Mouse (Mus musculus) left cerebral cortex, adult 8-10 months (tissue): ENCODE measurements around the gene Chga. TPM values are rescaled to one million over a fixed set of nuclear protein-coding genes. Genes with fewer than 3 reads are reported as not detected.

ENCODE experiments used
- DNase-seq, 2 experiments: peaks; one replicate each; pipeline ENCODE4 v3.0.0; 2022; ENCODE audit warnings: low spot score in 2 of 2
- total RNA-seq, 4 experiments: library from RNA; stranded (reverse); gene quantifications; 2 replicates each; pipeline ENCODE4 v1.2.4; 2022

Chga gene
- 100 to 1,000 TPM; 151 to 178 (median 173) TPM for total RNA-seq

DNA sequence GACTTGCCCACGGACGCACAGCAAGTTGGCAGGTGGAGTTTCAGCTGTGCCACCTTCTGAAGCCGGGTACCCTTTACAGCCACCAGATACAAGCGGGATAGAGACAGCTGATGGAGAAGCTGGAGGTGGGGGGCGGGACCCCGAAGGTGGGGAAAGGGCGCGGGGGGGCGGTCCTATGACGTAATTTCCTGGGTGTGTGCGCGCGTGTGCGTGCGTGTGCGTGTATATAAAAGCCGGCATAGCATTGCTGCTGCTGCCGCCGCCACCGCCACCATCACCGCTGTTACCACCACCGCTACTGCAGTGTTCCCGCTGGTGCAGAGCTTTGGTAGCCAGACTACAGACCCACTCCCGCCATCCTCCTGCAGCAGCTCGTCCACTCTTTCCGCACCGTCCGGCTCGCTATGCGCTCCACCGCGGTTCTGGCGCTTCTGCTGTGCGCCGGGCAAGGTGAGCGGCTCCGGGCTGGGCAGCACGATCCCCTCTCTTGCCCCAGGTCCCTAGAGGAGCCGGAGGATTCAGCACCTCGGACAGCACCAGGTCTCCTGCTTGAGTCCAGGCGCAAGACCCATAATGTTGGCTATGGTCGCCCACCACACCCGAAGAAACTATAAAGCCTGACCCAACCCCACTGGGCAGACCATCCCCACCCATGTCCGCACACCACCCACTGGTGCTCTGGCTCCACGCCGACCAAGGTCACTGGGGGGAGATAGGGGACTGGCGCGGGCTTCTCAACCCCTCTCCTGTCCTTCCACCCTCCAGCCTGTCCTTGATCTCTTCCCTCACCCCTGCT, at the start of gene Chga:
Gene Chga, plus strand, starts transcription at position 249 of the 796 bp plus-strand sequence.
- DNase-seq: peak; percentile 74 to 75

DNA sequence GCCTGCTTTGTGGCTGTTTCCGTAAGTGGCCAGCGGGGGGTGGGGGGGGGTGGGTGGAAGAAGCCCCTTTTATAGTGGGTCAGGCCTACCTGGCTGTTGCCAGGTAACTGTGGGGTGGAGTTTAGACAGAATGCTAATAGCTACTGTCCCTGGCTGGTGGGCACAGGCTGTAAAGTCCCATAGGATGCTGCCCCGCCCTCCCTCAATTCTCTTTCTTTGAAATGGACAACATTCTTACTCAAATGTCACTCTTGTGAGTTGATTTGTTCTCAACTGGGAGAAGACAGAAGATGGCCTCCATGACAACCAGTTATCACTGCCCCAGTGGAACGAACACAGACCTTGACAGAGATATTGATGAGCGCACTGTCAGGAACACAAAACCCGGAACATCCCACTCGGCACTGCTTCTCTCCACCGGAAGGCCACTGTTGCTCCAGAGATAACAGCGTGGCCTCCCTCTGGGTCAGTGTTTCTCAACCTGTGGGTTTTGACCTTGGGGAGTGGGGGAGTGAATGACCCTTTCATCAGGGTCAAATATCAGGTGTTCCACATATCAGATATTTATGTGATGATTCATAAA, 49.5 kb upstream of the Chga start:
- no peak for DNase-seq

DNA sequence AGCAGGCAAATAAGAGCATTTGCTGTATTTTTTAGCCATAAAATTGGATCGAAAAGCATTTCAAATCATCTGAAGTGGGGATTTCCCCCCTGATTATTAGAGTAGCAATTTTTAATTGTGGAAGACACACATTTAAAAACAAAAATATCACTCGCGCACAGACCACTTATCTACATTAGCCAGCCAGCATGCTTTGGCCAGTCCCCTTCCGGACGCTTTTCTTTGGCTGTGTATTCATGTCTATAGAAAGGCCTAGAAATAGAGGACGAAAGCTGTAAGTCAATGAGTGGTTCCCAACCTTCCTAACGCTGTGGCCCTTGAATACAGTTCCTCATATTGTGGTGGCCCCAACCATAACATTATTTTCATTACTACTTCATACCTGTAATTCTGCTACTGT, 48.8 kb upstream of the Chga start:
- no peak for DNase-seq

DNA sequence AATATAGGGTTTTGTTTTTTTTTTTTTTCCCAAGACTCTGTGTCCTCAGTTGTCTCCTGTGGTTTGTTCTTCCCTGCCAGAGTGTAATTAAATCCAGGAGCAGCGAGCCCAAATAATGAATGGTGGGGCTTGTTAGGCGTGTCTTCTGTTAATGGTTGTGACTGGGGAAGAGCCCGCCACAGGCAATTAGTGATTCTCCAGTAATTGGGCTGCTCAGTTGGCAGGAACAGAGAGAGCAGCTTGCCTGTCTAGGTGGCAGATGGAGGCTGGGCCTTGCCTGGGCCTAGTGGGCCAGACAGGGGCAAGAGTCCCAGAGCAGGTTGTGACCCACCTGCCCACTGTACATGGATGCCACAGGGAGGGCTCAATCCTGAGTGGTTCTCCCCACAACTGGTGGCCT, 43.4 kb upstream of the Chga start:
- DNase-seq: peak in 1 of 2 experiments; percentile 41

DNA sequence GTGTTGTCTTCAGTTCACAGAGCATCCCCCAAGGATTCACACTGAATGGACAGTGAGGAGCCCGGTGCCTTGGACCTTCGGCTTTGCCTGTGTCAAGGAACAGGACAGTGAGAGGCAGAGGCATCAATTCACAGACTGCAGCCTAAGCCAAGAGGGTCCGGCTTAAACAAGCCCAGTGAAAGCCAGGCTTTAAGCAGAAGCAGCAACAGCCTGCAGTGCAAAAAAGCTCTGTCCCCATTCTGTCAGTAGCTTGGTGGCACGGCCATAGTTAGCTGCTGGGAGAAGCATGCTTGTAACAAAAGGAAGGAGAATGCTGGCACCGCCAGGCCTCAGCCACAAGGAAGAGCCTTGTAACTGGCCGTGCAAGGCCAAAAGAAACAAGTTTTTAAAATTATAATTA, 40.6 kb upstream of the Chga start:
- DNase-seq: no peak

DNA sequence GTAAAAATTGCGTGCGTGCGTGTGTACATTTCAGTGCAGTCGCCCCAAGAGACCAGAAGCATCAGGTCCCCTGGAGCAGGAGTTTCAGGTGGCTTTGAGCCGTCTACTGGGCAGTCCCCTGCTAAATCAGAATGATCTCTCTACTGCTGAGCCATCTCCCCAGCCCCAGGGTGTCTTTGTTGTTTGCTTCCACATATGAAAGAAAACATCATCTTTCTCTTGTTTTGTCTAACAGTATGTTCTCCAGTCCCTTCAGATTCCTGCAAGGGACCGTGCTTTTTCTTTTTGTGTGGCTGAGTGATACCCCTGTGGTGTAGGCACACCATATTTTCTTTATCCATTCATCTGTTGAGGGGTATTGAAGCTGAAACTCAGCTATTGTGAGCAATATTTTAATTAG, 40.0 kb upstream of the Chga start:
- no peak for DNase-seq

DNA sequence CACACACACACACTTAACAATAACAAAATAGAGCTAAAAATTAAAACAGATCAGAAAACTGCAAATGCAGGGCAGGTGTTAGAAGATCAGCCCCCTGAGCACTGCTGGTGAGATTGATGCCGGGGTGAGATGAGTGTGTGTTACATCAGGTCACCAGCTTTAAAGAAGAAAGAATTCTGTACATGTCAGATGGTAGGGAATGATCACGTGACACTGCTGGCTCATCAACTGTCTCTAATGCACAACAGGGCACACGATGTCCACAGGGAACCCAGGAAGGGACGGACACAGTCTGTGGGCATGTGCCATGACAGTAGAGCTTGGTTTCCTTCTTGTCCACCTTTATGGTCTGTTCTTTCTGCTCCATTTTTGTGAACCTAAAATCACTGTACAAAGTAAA, 38.6 kb upstream of the Chga start:
- DNase-seq: no peak

DNA sequence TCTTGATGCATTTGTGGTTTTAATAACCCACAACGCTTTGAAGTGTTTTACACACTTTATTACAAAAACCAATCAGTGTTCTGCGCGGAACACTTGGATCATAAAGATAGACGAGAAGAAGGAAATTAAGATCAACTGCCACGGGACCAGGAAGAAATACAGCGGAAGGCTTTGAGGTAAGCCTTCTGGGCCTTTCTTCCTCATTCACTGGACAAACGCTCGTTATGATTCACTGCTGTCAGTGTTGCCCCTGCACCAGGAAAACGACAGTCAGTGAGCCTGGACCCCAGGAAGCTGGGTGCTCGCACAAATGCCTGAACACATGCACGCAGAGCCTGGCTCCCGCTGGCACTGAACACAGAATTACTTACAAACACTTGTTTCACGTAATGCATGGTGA, 37.1 kb upstream of the Chga start:
- DNase-seq: no peak

DNA sequence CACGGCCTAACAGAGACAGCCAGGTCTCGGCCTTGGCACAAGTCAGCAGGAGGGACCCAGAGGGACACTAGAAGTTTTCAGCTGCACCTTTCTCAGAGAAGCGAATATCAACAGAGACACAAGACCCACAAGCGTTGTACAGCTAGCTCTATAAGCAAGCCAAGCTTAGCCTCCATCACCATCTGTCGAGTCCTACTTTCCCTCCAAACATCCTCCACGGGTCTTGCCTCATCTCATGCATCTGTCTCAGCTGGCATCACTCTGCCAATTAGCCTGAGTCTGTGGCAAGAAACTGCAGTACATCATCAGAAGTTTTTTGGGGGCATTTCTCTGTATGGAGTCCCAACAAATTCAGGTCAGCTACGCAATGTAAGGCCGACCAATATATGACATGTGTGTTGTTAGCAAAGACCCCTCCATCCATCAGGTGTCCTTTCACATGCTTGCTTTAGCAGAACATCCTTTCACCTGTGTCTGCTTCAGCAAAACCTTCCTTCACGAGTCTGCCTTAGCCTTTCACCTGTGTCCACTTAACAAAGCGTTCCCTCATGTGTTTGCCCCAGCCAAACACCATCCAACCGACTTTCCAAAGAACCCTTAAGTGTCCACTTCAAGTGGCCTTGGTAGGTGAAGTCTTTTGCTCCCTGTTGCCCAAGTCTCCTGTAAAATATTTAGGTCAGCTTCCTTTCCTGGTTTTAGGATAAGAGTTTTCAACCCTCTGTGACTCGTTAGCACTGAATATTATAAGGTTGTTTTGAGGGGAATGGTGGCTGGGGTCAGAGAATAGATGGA, 34.6 kb upstream of the Chga start:
- DNase-seq: no peak

DNA sequence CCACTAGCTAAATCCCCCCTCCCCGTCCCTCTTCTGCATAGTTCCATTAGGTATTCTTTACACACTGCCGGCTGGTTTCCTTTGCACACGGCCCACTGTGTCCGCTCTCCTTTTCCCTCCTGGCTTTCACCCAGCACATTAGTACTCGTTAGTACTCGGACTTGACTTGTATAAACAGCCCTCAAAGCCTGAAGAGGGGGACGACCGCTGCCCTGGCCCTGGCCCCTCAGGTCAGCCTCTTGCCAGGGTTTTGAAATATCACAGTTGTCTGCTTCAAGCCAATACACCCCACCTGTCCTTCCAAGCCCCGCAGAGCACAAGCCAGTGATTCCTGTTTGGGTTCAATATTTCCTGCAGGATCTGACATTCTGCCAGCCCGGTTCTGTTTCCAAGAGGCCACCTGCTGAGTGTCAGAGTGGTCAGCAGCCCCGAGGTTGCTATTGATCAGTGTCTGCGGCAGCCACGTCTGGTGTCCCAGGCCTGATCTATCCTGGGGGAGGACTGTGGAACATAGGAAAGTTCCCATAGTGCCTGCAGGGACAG, 32.9 kb upstream of the Chga start:
- DNase-seq: no peak

DNA sequence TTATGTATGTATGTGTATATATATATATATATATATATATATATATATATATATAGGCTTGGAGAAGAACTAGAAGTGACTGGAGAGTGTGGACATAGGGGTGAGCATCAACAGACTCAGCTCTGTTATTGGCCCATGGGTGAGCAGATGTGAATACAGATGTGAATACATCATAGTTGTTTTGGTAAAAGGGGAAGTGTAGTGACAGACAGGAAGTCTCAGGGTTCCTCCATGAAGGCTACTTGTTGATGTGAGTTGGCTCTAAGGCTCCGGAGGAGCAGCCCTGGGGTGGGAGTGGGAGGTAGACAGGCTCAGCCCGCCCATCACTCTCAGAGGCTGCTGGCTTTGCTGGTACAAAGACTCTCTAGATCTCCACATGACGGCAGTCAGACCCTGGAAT, 30.6 kb upstream of the Chga start:
- no peak for DNase-seq

DNA sequence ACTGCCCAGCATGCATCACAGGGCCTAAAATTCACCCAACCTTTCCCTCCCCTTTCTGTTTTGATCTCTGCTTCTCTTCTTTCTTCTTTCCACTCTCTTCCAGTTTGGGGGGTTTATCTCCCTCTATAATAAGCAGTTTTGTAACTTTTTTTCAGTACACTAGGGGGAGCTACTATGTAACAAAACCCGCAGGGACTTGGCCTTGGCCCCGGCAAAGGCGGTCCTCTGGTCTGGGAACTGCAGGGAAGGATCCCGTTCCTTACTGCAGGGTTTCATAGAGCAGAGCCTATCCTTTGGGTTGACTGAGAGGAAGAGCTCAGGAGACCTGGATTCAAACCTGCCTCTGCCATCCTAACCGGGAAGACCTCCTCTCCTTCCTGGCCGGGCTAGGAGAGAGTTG, 30.0 kb upstream of the Chga start:
- no peak for DNase-seq

DNA sequence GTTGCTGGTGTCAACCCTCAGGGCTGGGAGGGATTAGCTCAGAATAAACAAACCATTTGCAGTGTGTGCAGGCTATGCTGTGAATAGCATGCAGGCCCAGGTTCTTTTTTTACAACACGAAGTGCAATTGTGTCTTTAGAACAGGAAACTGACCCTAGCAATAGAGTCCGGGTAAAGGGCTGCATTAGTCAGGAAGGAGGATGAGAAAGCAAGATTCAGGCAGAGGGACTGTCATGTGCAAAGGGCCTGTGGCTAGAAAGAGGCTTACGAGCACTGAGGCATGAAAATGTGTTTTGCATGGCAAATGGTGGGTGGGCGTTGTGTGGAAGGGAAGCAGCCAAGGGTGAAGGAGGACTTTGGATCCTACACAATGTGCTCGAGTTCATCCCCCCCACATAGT, 26.8 kb upstream of the Chga start:
- DNase-seq: no peak

DNA sequence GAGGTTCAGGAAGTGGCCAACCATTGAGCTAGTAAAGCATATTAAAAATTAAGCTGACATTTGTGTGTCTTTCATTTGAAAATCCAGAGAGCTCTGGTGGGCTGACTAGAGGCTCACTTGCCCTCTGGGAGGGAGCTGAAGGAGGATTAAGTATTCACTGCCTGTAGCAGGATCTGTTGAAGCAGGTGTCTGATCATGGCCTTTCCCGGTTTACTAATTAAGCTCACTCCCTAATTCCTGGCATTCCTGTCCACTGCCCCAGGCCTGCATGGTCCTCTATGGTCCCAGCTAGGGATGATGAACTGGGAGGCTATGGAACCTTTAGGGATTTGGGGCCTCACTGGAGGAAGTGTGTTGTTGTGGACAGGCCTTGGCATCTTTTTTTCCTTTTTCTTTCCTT, 19.0 kb upstream of the Chga start:
- no peak for DNase-seq

DNA sequence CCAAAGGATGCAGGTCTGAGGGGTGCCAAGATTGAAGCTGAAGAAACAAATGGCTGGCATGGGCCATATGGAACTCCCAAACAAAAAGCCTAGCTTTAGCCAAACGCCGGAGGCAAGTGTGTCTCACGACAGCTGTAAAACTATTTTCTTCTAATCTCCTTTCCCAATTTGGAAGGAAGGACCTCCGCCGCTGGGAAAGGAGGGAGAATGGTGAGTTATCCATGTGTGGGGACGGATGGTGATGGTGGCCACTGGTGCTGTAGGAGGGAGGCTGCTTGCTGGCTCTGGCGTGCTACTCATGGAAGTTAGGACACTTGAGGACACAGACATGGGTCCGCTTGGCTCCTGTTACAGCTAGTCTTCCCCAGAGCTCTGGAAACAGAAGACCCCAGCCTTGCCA, 14.5 kb upstream of the Chga start:
- DNase-seq: no peak

DNA sequence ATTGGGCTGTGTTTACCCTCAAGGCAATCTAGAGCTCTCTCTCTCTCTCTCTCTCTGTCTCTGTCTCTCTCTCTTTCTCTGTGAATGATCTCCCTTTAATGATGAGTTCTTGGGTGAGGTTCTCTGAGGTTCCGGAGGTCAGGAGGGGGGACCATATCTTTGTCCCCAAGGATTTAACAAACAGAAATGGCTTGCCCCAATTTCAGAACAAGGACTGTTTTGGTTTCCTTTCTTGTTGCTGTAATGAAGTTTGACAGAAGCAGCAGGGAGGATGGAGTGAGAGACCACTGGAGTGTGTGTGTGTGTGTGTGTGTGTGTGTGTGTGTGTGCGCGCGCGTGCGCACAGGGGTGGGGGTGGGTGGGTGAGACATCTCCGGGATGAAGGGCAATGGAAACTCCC, 13.6 kb upstream of the Chga start:
- no peak for DNase-seq

DNA sequence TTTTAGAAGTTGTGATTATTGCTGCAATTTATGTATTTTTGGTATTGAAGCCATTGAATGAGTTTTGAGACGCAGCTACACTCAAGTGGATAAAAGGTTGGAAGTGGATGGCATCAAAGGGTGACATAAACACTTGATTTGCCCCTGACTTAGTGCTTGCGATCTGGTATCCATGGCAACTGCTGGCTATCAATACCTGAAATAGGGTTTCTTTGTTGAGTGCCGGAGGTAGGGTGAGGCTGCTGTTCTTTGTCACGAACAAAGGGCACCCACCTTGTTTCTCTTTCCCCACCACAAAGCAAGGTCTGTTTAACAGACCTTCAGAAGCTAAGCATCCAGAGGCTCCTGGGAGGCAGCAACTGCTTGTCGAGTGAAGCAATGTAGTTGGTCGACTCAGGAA, 9.6 kb upstream of the Chga start:
- DNase-seq: no peak

DNA sequence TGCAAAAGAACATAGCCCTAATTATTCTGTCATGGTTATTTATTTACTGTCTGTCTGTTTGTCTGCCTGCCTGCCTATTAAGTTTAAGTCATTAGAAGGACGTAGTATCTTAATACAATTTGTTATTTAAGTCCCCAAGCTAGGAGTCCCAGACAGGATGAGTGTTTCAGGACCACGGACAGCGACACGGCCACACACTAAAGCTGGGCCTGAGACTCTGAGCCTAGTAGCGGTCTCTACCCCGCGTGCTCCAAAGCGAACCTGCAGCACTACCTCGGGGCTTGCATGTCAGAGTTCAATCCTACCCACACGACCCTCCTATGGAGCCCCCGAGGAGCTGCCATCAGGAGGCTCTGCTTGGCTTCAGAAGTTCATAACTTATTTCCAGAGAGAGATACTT, 4.2 kb upstream of the Chga start:
- no peak for DNase-seq

DNA sequence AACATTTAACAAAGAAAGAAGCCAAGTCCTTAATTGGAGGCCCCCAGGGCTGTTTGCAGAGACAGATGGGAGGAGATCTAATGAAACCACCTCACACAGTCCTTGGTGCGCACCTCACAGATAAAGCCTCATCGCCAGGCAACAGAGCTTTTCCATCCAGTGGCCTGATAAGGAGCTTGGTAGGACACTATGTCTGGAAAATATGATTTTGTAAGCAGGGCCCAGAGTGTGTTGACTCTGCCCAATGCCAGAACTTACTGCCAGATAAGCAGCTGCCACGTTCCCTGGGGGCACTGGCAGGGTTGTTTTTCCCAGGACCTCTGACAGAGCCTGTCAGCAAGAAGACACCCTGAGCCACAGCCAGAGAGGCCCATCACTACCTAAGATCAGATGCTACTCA, 3.6 kb upstream of the Chga start:
- no peak for DNase-seq

DNA sequence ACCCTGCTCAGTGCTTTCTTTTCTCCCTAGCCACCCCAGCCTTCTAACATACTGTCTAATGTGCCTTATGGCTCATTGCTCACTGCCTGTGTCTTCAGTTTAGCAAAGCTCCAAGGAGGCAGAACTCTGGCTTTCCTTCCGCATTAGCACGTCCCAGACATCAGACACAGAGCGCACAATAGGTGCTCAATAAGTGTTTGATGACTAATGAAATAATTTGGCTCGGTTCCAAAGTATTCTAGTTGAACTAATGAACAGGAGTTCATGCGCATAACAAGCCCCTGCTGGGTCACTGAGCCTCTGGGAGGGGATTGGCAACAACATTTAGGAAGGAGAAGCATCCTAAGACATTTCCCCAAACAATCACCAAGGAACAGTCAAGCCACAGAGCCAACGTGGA, 2.8 kb upstream of the Chga start:
- no peak for DNase-seq

DNA sequence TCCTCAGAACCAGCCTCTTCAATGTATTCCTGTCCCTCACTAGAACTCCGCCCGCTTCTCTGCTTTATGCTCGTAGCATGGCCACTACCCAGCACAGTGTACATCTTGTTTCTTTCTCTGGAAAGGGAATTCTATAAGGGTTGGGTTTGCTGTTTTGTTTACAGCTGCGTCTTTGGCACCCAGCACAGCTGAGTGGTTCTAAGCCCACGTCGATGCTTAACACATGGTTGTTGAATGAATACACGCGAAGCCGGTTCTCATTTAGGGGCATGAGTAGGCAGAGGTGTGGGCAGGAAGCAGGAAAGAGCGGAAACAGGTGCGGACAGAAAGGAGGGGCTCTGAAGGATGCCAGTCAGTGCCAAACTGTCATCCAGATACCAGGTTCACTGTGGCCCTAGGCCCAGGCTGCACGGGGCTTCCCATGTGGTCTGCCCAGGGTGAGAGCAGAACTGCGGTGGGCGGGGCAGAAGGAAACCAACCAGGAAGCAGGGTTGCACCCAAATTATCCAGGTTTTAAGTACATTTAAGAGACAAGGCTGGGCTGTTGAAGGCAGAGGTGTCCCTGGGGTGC, 979 bp upstream of the Chga start:
- peak in 1 of 2 experiments; percentile 52 for DNase-seq

DNA sequence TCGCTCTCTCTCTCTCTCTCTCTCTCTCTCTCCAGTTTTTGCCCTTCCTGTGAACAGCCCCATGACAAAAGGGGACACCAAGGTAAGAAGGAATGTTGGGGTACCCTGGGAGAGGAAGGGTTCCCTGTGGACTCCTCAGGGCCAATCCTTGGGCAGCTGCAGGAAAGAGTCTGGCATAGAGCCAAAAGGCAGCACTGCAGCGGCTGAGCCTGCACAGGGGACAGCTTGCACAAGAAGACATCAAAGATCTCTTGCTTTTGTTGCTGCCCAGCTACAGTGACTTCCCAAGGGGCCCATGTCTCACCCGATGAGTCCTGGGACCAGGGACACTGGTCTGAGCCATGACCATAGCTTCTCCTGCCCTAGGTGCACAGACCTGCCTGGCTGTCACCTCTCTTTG, 1.1 kb downstream of the Chga start:
- no peak for DNase-seq
